Mouse (Mus musculus) thymus, adult 2 months (tissue): Measurements from ENCODE around the gene Col17a1.

Source experiments
- CTCF ChIP-seq: fragments of 200-500 bp; IDR thresholded peaks from 2 replicates; pipeline ENCODE4 v1.5.1; 2012; ENCODE audit warnings: mild to moderate bottlenecking, control low read depth, low read length, moderate library complexity, borderline replicate concordance; ENCODE audit not compliant: control insufficient read depth, poor library complexity, insufficient read depth; ENCODE audit errors: extremely low read depth
- POLR2A ChIP-seq: fragments of 200-500 bp; IDR thresholded peaks from 2 replicates; pipeline ENCODE4 v1.6.1; 2012; ENCODE audit warnings: mild to moderate bottlenecking, low read length, control low read depth, moderate library complexity; ENCODE audit not compliant: control insufficient read depth, poor library complexity, insufficient read depth; ENCODE audit errors: extremely low read depth

- TF ChIP-seq CTCF = no peak
- no peak for TF ChIP-seq POLR2A
Observed at GRCm38 (mm10) chr19:47713457-47713856, 21.6 kb upstream of the Col17a1 start.
